Mouse (Mus musculus): ENCODE results near the gene Gm9821.

- TF ChIP-seq CHD2 (IDR thresholded peaks at IDR 0.05; ENCODE audit: low read length), result no peak
- TF ChIP-seq JUND (IDR thresholded peaks at IDR 0.05; ENCODE audit: low read depth, low read length), result no peak
- no peak for TF ChIP-seq NELFE (IDR thresholded peaks at IDR 0.05; ENCODE audit: low read depth, low read length)
- TF ChIP-seq POLR2A (IDR thresholded peaks at IDR 0.05; ENCODE audit: control insufficient read depth in 1 of 2, insufficient read depth in 1 of 2, low read depth in 1 of 2, low read length in 2 of 2, poor library complexity in 1 of 2), result no peak
- no peak for TF ChIP-seq KAT2A (conservative IDR thresholded peaks at IDR 0.05; ENCODE audit: low read depth, low read length)
Measured at GRCm38 (mm10) chr2:91953825-91954224, 8.3 kb downstream of the Gm9821 start.

All from MEL (cell line).